Mouse (Mus musculus): ENCODE measurements at regions not wholly inside any gene's neighbourhood (a gene's known extent, or its start where the extent isn't known, plus 50 kb on each side); places are given as distances from the start of the nearest gene placed in this dataset.

- TF ChIP-seq POLR2A (IDR thresholded peaks at IDR 0.05; ENCODE audit: extremely low read depth, insufficient read depth, low read length), result no peak
- no peak for TF ChIP-seq CTCF (IDR thresholded peaks at IDR 0.05; ENCODE audit: extremely low read depth, insufficient read depth, low read length)
These were observed 461.5 kb downstream of the Dcdc2c start for GRCm38 (mm10) chr12:28090673-28091072.

All from cortical plate, adult 2 months (tissue).